8 mouse cellular contexts compared by ENCODE assay signal in the genomic region with DNA sequence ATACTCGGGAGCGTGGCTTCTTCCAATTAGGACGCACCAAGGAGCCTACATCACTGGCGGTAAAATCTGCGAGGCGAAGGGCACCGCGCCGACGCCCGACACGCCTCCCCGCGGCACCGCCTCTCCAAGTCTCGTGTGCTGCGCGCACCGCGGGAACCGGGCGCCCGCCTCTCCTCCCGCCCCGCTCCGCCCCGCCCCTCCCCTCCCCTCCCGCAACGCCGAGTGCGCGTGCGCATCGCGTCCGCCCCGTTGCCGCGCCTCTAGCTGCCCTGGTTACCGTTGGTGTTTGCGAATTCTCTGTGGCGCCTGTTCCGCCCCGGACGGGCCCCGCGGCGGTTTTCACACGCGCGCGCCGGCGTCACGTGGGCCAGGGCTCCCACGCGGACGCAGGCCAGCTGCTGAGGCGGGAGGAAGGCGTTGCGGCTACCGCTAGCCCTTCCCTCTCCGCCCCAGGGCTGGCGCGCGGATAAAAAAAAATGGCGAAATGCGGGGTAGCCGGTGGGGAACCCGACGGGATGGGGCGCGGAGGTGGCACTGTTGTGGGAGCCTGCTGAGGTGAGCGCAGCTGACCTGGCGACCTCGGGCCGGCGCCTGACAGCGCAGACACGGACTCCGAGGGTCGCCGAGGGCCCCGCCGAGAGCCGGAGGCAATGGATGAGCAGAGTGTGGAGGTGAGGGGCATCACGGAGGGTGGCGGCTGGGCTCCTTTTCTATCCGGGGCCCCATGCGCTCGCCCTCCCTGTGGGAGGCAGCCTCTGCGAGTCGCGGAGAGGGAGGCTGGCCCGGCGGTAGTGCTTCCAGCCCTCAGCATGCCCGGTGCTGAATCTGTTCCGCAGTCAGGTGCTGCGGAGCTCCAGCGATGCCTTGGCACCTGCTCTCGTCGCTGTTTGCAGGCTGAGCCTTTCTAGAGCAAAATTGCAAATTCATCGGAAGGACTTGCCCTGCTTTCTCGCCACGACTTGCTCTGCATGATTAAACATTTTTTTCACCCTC. TPM values are rescaled to one million over a fixed set of nuclear protein-coding genes. Genes with fewer than 3 reads are reported as not detected.
DNase-seq lines count a peak whose midpoint lies in the region; ATAC-seq and TF ChIP-seq lines count a peak whose summit lies in the region.

A gene (plus strand): TSS at position 254 of the 993 bp plus-strand sequence.

- intact Hi-C loops in heart, adult 2 months (cut with DNase I): loop anchor here (1.0 kb wide), 1 partner anchor 17 kb away; no protein-coding TSS in a partner anchor

- H3K27me3 ChIP-seq in embryonic facial prominence, embryonic 14.5 days (replicated peaks; ENCODE audit: control insufficient read depth, insufficient read depth, low read length): no peaks in the 10 kb centered on the region
- no peaks in the 10 kb centered on the region for H3K27me3 ChIP-seq in heart, adult 2 months (ENCODE audit: control insufficient read depth, insufficient read depth, low read length)
- H3K27me3 ChIP-seq in limb, embryonic 13.5 days: no peaks in the 10 kb centered on the region
- H3K27me3 ChIP-seq in midbrain, embryonic 16.5 days (ENCODE audit: control insufficient read depth, insufficient read depth, low read depth, low read length): no peaks in the 10 kb centered on the region

- 0 out of 2 replicates have a peak, but pooled peaks cover 1% of the 10 kb centered on the region for H3K79me2 ChIP-seq in heart, adult 2 months (replicated peaks; ENCODE audit: control insufficient read depth, insufficient read depth, low read length)

- peak within 1 kb of the TSS; percentile 98 for H3K4me3 ChIP-seq in embryonic facial prominence, embryonic 14.5 days (ENCODE audit: low read depth, low read length)
- H3K4me3 ChIP-seq in heart, adult 2 months: peak within 1 kb of the TSS; percentile 97
- H3K4me3 ChIP-seq in limb, embryonic 13.5 days: peak within 1 kb of the TSS; percentile 90
- H3K4me3 ChIP-seq in midbrain, embryonic 16.5 days (ENCODE audit: low read depth, low read length): peak within 1 kb of the TSS; percentile 57

- peaks cover 33% of the 10 kb centered on the region for H3K36me3 ChIP-seq in embryonic facial prominence, embryonic 14.5 days (ENCODE audit: control insufficient read depth, insufficient read depth, low read length)
- H3K36me3 ChIP-seq in heart, adult 2 months (ENCODE audit: control insufficient read depth, insufficient read depth, low read length): no peaks in the 10 kb centered on the region
- H3K36me3 ChIP-seq in limb, embryonic 13.5 days: peaks cover 28% of the 10 kb centered on the region
- H3K36me3 ChIP-seq in midbrain, embryonic 16.5 days (ENCODE audit: control insufficient read depth, insufficient read depth, low read length): peaks cover 8% of the 10 kb centered on the region

- TF ChIP-seq CTCF in heart, adult 2 months (IDR thresholded peaks at IDR 0.05): no peak

- TF ChIP-seq EP300 in heart, adult 2 months (IDR thresholded peaks at IDR 0.05; ENCODE audit: insufficient read depth, low read depth, low read length): no peak

- no peaks in the 10 kb centered on the region for H3K9me3 ChIP-seq in embryonic facial prominence, embryonic 14.5 days (ENCODE audit: control insufficient read depth, low read length)
- H3K9me3 ChIP-seq in limb, embryonic 13.5 days: no peaks in the 10 kb centered on the region
- H3K9me3 ChIP-seq in midbrain, embryonic 16.5 days (replicated peaks; ENCODE audit: control insufficient read depth, low read length, poor library complexity, severe bottlenecking): no peaks in the 10 kb centered on the region

- H3K9ac ChIP-seq in embryonic facial prominence, embryonic 14.5 days (ENCODE audit: low read depth, low read length): peak within 1 kb of the TSS; percentile 85
- peak within 1 kb of the TSS; percentile 79 for H3K9ac ChIP-seq in heart, adult 2 months (ENCODE audit: low read depth, low read length)
- H3K9ac ChIP-seq in limb, embryonic 13.5 days: peak within 1 kb of the TSS; percentile 87
- peak within 1 kb of the TSS; percentile 73 for H3K9ac ChIP-seq in midbrain, embryonic 16.5 days (ENCODE audit: low read depth, low read length)

- peak; percentile 88 for DNase-seq in 3T3-L1 (ENCODE audit: low read depth, low spot score)
- peak; percentile 64 for DNase-seq in adrenal gland, postnatal 4 days (ENCODE audit: low spot score in 2 of 2)
- DNase-seq in embryonic facial prominence, embryonic 14.5 days (ENCODE audit: low spot score): peak; percentile 97
- peak; percentile 90 to 94 for DNase-seq in heart, adult 2 months
- peak; percentile 84 to 87 for DNase-seq in kidney, adult 8-10 months
- DNase-seq in spleen, postnatal 10 days (ENCODE audit: low spot score in 2 of 2): peak; percentile 75 to 86

- peak within 1 kb of the TSS; percentile 82 for H3K4me2 ChIP-seq in embryonic facial prominence, embryonic 14.5 days (ENCODE audit: low read depth, low read length)
- H3K4me2 ChIP-seq in limb, embryonic 13.5 days (replicated peaks): peak within 1 kb of the TSS; percentile 81
- peak within 1 kb of the TSS; percentile 81 for H3K4me2 ChIP-seq in midbrain, embryonic 16.5 days (ENCODE audit: low read length)

- peak; percentile 52; the same call in 1 of the 2 replicates for TF ChIP-seq POLR2A in heart, adult 2 months (IDR thresholded peaks at IDR 0.05; ENCODE audit: insufficient read depth, low read depth, low read length)

- H3K27ac ChIP-seq in embryonic facial prominence, embryonic 14.5 days (replicated peaks; ENCODE audit: low read depth, low read length): peak within 1 kb of the TSS; percentile 91
- H3K27ac ChIP-seq in heart, adult 2 months: peak within 1 kb of the TSS; percentile 79
- H3K27ac ChIP-seq in limb, embryonic 13.5 days: peak within 1 kb of the TSS; percentile 74
- peak within 1 kb of the TSS; percentile 82 for H3K27ac ChIP-seq in midbrain, embryonic 16.5 days (ENCODE audit: low read length)

- under 1% methylated on average over 69 of the region's 105 CpGs for WGBS in embryonic facial prominence, embryonic 14.5 days
- under 1% methylated on average over 100 of the region's 105 CpGs for WGBS in heart, adult 2 months
- WGBS in limb, embryonic 13.5 days: under 1% methylated on average over 87 of the region's 105 CpGs
- WGBS in midbrain, embryonic 16.5 days: under 1% methylated on average over 76 of the region's 105 CpGs

- H3K4me1 ChIP-seq in embryonic facial prominence, embryonic 14.5 days (ENCODE audit: control insufficient read depth, insufficient read depth, low read length): 0 out of 2 replicates have a peak, but pooled peaks cover 3% of the 10 kb centered on the region
- peaks cover 1% of the 10 kb centered on the region; the same call in 1 of the 2 replicates for H3K4me1 ChIP-seq in heart, adult 2 months (ENCODE audit: control insufficient read depth, insufficient read depth, low read length)
- H3K4me1 ChIP-seq in limb, embryonic 13.5 days: peaks cover 12% of the 10 kb centered on the region
- peaks cover 15% of the 10 kb centered on the region for H3K4me1 ChIP-seq in midbrain, embryonic 16.5 days (ENCODE audit: control insufficient read depth, insufficient read depth, low read length)

- peak; percentile 94 for ATAC-seq in embryonic facial prominence, embryonic 14.5 days (ENCODE audit: low read depth)
- peak; percentile 93 for ATAC-seq in limb, embryonic 13.5 days (ENCODE audit: low FRiP score, low read depth)
- ATAC-seq in midbrain, embryonic 16.5 days: peak; percentile 95

RNA-seq across cellular contexts. Expression of the gene that starts here (rescaled TPM):
- total RNA-seq in adrenal gland, postnatal 4 days (2021): 10 to 100 TPM; 26.2 to 34.2 TPM
- polyA plus RNA-seq in embryonic facial prominence, embryonic 14.5 days (2014; fragmentation: Nextera tagmentation; extraction: Ambion mirVana): 27.6 and 29.4 TPM in 2 replicates
- 1 to 10 TPM; 5.9 to 8.3 TPM for total RNA-seq in heart, adult 2 months (2021)
- polyA plus RNA-seq in heart, adult 2 months (2012; rRNA removed): 1.9 and 4.3 TPM in 2 replicates
- polyA plus RNA-seq in limb, embryonic 13.5 days (2015; fragmentation: Nextera tagmentation; extraction: Ambion mirVana): 21.3 and 25.0 TPM in 2 replicates
- polyA plus RNA-seq in midbrain, embryonic 16.5 days (2015; fragmentation: Nextera tagmentation; extraction: Ambion mirVana): 89.6 and 93.4 TPM in 2 replicates

Comparison
In these comparisons a context has a peak if more than half of its experiments do, and no peak if none do; other contexts are left out.
1. Peak in every context shown above with its lines: DNase-seq, ATAC-seq, H3K4me3 ChIP-seq and H3K27ac ChIP-seq.